Mouse (Mus musculus) CH12.LX (cell line): ENCODE results near the gene Cox19. TPM values are rescaled to one million over a fixed set of nuclear protein-coding genes. Genes with fewer than 3 reads are reported as not detected.

Experiments used
- DNase-seq: peaks from one replicate; pipeline ENCODE4 v3.0.0-alpha.2; 2013; ENCODE audit errors: extremely low read depth
- H3K27ac ChIP-seq: 2 replicates; pipeline ENCODE4 v1.5.1; 2012; ENCODE audit warnings: low read depth, mild to moderate bottlenecking, control low read depth, moderate library complexity; ENCODE audit not compliant: insufficient read depth
- H3K27me3 ChIP-seq: replicated peaks from 2 replicates; pipeline ENCODE3; 2012; ENCODE audit warnings: inconsistent platforms
- H3K36me3 ChIP-seq, 2 experiments: replicated peaks in 1 of 2; 2 replicates each; pipeline versions ENCODE3 to v1.6.1; 2012; ENCODE audit warnings: inconsistent platforms in 1 of 2, low read length in 1 of 2, mild to moderate bottlenecking in 1 of 2, mixed read lengths in 1 of 2, moderate library complexity in 1 of 2; ENCODE audit not compliant: control insufficient read depth in 1 of 2, insufficient read depth in 1 of 2
- H3K4me1 ChIP-seq, 2 experiments: 2 replicates each; pipeline ENCODE4 v1.6.1; 2012; ENCODE audit warnings: inconsistent platforms in 1 of 2, moderate library complexity in 1 of 2; ENCODE audit not compliant: insufficient read depth in 2 of 2, control insufficient read depth in 1 of 2
- H3K4me2 ChIP-seq: 2 replicates; pipeline ENCODE4 v1.6.1; 2012; ENCODE audit warnings: low read depth, mild to moderate bottlenecking, control low read depth; ENCODE audit not compliant: poor library complexity, insufficient read depth, severe bottlenecking
- H3K4me3 ChIP-seq, 3 experiments: fragments of 150-350 bp in 1 of 3; sonication (generic) in 1 of 3; replicated peaks in 1 of 3; 2 replicates each; pipeline versions ENCODE3 to v1.5.1; 2011 to 2012; ENCODE audit warnings: low read depth in 2 of 3, low read length in 2 of 3, mild to moderate bottlenecking in 2 of 3, moderate library complexity in 2 of 3, control low read depth in 1 of 3, improper control_type of control experiment in 1 of 3, inconsistent platforms in 1 of 3, mixed read lengths in 1 of 3; ENCODE audit not compliant: poor library complexity in 1 of 3
- H3K79me2 ChIP-seq: replicated peaks from 2 replicates; pipeline ENCODE4 v1.6.1; 2012; ENCODE audit warnings: mild to moderate bottlenecking, moderate library complexity; ENCODE audit not compliant: control insufficient read depth, poor library complexity, insufficient read depth, severe bottlenecking; ENCODE audit errors: extremely low read depth
- H3K9ac ChIP-seq: 2 replicates; pipeline ENCODE4 v1.6.1; 2012; ENCODE audit warnings: low read depth, mild to moderate bottlenecking, control low read depth, moderate library complexity; ENCODE audit not compliant: insufficient read depth
- H3K9me3 ChIP-seq: replicated peaks from 2 replicates; pipeline ENCODE3; 2012; ENCODE audit warnings: low read length, inconsistent platforms, mixed read lengths
- BHLHE40 ChIP-seq: IDR thresholded peaks from 2 replicates; pipeline ENCODE4 v1.6.1; 2011; ENCODE audit warnings: mild to moderate bottlenecking, low read depth, low read length, improper control_type of control experiment
- CHD1 ChIP-seq: IDR thresholded peaks from 2 replicates; pipeline ENCODE4 v1.6.1; 2012; ENCODE audit warnings: low read depth, low read length, improper control_type of control experiment, inconsistent platforms
- CHD2 ChIP-seq: IDR thresholded peaks from 2 replicates; pipeline ENCODE4 v1.6.1; 2011; ENCODE audit warnings: low read length, improper control_type of control experiment
- E2F4 ChIP-seq: IDR thresholded peaks from 2 replicates; pipeline ENCODE4 v1.6.1; 2011; ENCODE audit warnings: low read depth, low read length, improper control_type of control experiment; ENCODE audit not compliant: insufficient replicate concordance
- ELF1 ChIP-seq: IDR thresholded peaks from 2 replicates; pipeline ENCODE4 v1.6.1; 2014; ENCODE audit warnings: low read depth, mild to moderate bottlenecking, inconsistent platforms, low read length, improper control_type of control experiment
- ETS1 ChIP-seq: conservative IDR thresholded peaks from 2 replicates; pipeline ENCODE4 v1.6.1; 2012; ENCODE audit warnings: low read depth, mild to moderate bottlenecking, inconsistent platforms, low read length, improper control_type of control experiment, moderate library complexity
- GABPA ChIP-seq: IDR thresholded peaks from 2 replicates; pipeline ENCODE4 v1.6.1; 2012; ENCODE audit warnings: low read depth, low read length, improper control_type of control experiment, inconsistent platforms; ENCODE audit not compliant: insufficient replicate concordance
- HCFC1 ChIP-seq: IDR thresholded peaks from 2 replicates; pipeline ENCODE4 v1.6.1; 2012; ENCODE audit warnings: low read depth, mild to moderate bottlenecking, inconsistent platforms, low read length, improper control_type of control experiment
- IRF4 ChIP-seq: IDR thresholded peaks from 2 replicates; pipeline ENCODE4 v1.6.1; 2014; ENCODE audit warnings: low read depth, mild to moderate bottlenecking, inconsistent platforms, low read length, improper control_type of control experiment
- JUND ChIP-seq: conservative IDR thresholded peaks from 2 replicates; pipeline ENCODE4 v1.6.1; 2011; ENCODE audit warnings: low read depth, low read length, improper control_type of control experiment
- MAFK ChIP-seq: IDR thresholded peaks from 2 replicates; pipeline ENCODE4 v1.6.1; 2011; ENCODE audit warnings: low read length, improper control_type of control experiment; ENCODE audit not compliant: insufficient replicate concordance
- MXI1 ChIP-seq: IDR thresholded peaks from 2 replicates; pipeline ENCODE4 v1.6.1; 2011; ENCODE audit warnings: mild to moderate bottlenecking, low read depth, low read length, improper control_type of control experiment
- MYC ChIP-seq: IDR thresholded peaks from 2 replicates; pipeline ENCODE4 v1.6.1; 2011; ENCODE audit warnings: low read depth, mild to moderate bottlenecking, improper control_type of control experiment, low read length
- PAX5 ChIP-seq: IDR thresholded peaks from 2 replicates; pipeline ENCODE4 v1.6.1; 2012; ENCODE audit warnings: low read length, inconsistent platforms, mixed read lengths
- POLR2A ChIP-seq: IDR thresholded peaks from 2 replicates; pipeline ENCODE4 v1.6.1; 2011; ENCODE audit warnings: low read depth, mild to moderate bottlenecking, improper control_type of control experiment, low read length
- RAD21 ChIP-seq: IDR thresholded peaks from 2 replicates; pipeline ENCODE4 v1.6.1; 2011; ENCODE audit warnings: low read depth, mild to moderate bottlenecking, low read length, improper control_type of control experiment, moderate library complexity
- TBP ChIP-seq: conservative IDR thresholded peaks from 2 replicates; pipeline ENCODE4 v1.6.1; 2011; ENCODE audit warnings: low read depth, low read length, improper control_type of control experiment
- UBTF ChIP-seq: IDR thresholded peaks from 2 replicates; pipeline ENCODE4 v1.6.1; 2012; ENCODE audit warnings: low read depth, mild to moderate bottlenecking, inconsistent platforms, low read length, improper control_type of control experiment, moderate library complexity
- USF1 ChIP-seq: IDR thresholded peaks from 2 replicates; pipeline ENCODE4 v1.6.1; 2014; ENCODE audit warnings: low read depth, mild to moderate bottlenecking, inconsistent platforms, low read length, improper control_type of control experiment
- USF2 ChIP-seq: conservative IDR thresholded peaks from 2 replicates; pipeline ENCODE4 v1.6.1; 2011; ENCODE audit warnings: low read depth, low read length, improper control_type of control experiment
- ZMIZ1 ChIP-seq: IDR thresholded peaks from 2 replicates; pipeline ENCODE4 v1.6.1; 2012; ENCODE audit warnings: low read depth, mild to moderate bottlenecking, inconsistent platforms, low read length, improper control_type of control experiment
- dilution Hi-C: fragments of 300-500 bp; cut with MboI; formaldehyde crosslinking; loops from 2 replicates; pipeline ENCODE4 v1.14.3; 2020; ENCODE audit warnings: low sequenced_read_pairs; ENCODE audit not compliant: extremely low pct_unique_long_range_greater_than_20kb, extremely low pct_ligation_motif_present
- in situ Hi-C: fragments of 300-500 bp; cut with MboI; formaldehyde crosslinking; loops from 3 replicates; pipeline ENCODE4 v1.14.3; 2019; ENCODE audit warnings: low sequenced_read_pairs, low pct_ligation_motif_present, low pct_unique_long_range_greater_than_20kb, mixed read lengths
- polyA plus RNA-seq: library from polyadenylated mRNA; unstranded; fragments of >175 nt; gene quantifications from 2 replicates; pipeline ENCODE4 v1.2.1, GENCODE M21; 2012; ENCODE audit warnings: low read depth; ENCODE audit not compliant: insufficient read length
- total RNA-seq, 2 experiments: library from RNA; depleted of rRNA; stranded (reverse); fragments of 300-350 nt in 1 of 2; fragments of >200 nt in 1 of 2; gene quantifications; 2 replicates each; pipeline ENCODE4 v1.2.3; 2012 to 2014

Gene Cox19
- total and polyA plus RNA-seq, 3 experiments = 30.1 to 70.1 (median 32.1) TPM

- DNase-seq = no peak
- Histone ChIP-seq H3K9ac (no peak overlapping the region), H3K9me3 (no peaks in the 10 kb centered on the region), H3K79me2 (no peaks in the 10 kb centered on the region), H3K4me2 (no peak overlapping the region), H3K27ac (no peak overlapping the region), H3K27me3 (no peaks in the 10 kb centered on the region), H3K4me1 (peaks cover 0 to 29% of the 10 kb centered on the region in 2 experiments; a peak in 2 of 4 replicates), H3K36me3 (peaks cover 0 to 36% of the 10 kb centered on the region in 2 experiments), H3K4me3 (no peak overlapping the region)
- TF ChIP-seq CHD1 (no peak), MXI1 (no peak), IRF4 (no peak), USF1 (no peak), GABPA (no peak), E2F4 (no peak), BHLHE40 (no peak), UBTF (no peak), MYC (no peak), USF2 (no peak), MAFK (no peak), ELF1 (no peak), CHD2 (no peak), PAX5 (no peak), TBP (no peak), RAD21 (no peak)
- in situ Hi-C loops (no loop called here), dilution Hi-C loops (no loop called here)
These were observed 32.0 kb upstream of the Cox19 start for GRCm38 (mm10) chr5:139383234-139383633.

- Histone ChIP-seq H3K79me2 (no peaks in the 10 kb centered on the region), H3K9ac (no peak overlapping the region), H3K4me1 (peaks cover 0 to 24% of the 10 kb centered on the region in 2 experiments; a peak in 2 of 4 replicates), H3K4me3 (no peak overlapping the region), H3K27ac (no peak overlapping the region), H3K36me3 (peaks cover 0 to 37% of the 10 kb centered on the region in 2 experiments), H3K27me3 (no peaks in the 10 kb centered on the region), H3K9me3 (no peaks in the 10 kb centered on the region), H3K4me2 (no peak overlapping the region)
- dilution Hi-C loops (no loop called here), in situ Hi-C loops (no loop called here)
- peak; percentile 19 for DNase-seq
- TF ChIP-seq POLR2A = no peak
- no peak for TF ChIP-seq ZMIZ1
- TF ChIP-seq HCFC1 = no peak
- no peak for TF ChIP-seq E2F4
- TF ChIP-seq RAD21 = no peak
- TF ChIP-seq ETS1 = no peak
- no peak for TF ChIP-seq JUND
- TF ChIP-seq, all 38 proteins: peak for 0
These were observed 31.5 kb upstream of the Cox19 start for GRCm38 (mm10) chr5:139382760-139383159.
